Mouse (Mus musculus) macrophage (primary cell): ENCODE measurements around the gene Ppil6. TPM values are rescaled to one million over a fixed set of nuclear protein-coding genes. Genes with fewer than 3 reads are reported as not detected.

Source experiments
- H3K27ac ChIP-seq: fragments of 350-480 bp; formaldehyde crosslinking; 2 replicates; pipeline ENCODE4 v1.9.0; 2021
- H3K36me3 ChIP-seq: fragments of 350-480 bp; formaldehyde crosslinking; 2 replicates; pipeline ENCODE4 v1.9.0; 2021; ENCODE audit errors: inconsistent target
- H3K4me3 ChIP-seq: fragments of 350-480 bp; formaldehyde crosslinking; 2 replicates; pipeline ENCODE4 v1.9.0; 2021; ENCODE audit errors: inconsistent target
- H3K79me2 ChIP-seq: fragments of 350-480 bp; formaldehyde crosslinking; 2 replicates; pipeline ENCODE4 v1.9.0; 2021; ENCODE audit errors: inconsistent target
- WGBS: methylation state at CpG from one replicate; pipeline ENCODE4 v1.1.7; 2026; ENCODE audit warnings: inconsistent platforms; ENCODE audit not compliant: missing documents; 5-methylcytosine and 5-hydroxymethylcytosine counted together
- polyA plus RNA-seq: library from polyadenylated mRNA; stranded (reverse); fragments of 250-400 nt; gene quantifications from 3 replicates; pipeline ENCODE4 v1.2.4, GENCODE M21; 2018; ENCODE audit warnings: inconsistent platforms

Gene Ppil6
- polyA plus RNA-seq, 1 experiment from 2014 or later: not detected

DNA sequence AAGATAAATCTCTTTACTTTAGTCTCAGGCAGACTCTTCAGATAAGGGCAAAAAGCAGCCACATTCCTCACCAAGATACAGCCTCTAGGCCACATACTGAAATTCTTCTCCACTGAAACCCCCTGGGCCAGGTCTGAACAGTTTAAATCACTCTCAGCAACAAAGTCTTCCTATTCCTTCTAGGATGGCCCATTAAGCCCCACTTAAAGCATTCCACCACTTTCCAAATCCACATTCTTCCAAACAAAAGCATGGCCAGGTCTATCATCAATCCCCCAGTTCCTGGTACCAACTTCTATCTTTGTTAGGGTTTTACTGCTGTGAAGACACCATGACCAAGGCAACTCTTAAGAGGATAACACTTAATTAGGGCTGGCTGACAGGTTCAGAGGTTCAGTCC is 17.7 kb upstream of the Ppil6 start:
- Histone ChIP-seq H3K27ac (no peak overlapping the region), H3K4me3 (no peak overlapping the region), H3K36me3 (no peaks in the 10 kb centered on the region), H3K79me2 (peaks cover under 1% of the 10 kb centered on the region; the same call in 1 of the 2 replicates)

DNA sequence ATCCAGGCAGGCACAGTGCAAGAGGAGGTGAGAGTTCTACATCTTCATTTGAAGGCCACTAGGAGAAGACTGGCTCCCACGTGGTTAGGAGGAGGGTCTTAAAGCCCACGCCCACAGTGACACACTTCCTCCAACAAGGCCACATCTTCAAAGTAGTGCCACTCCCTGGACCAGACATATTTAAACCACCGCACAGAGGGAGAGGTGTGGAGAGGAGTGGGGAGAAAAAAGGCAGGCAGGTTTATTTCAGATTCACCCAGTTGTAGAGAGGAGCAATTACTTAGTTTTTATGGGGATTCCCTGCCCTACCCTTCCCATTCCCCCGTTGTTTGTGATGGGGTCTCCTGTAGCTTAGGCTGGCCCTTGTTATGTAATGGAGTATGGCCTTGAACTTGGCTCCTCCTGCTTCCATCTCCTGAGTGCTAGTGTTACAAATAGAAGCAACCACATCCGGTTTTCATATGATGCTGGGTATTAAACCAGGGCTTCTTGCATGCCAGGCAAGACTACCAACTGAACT is 17.2 kb upstream of the Ppil6 start:
- Histone ChIP-seq H3K27ac (peak overlapping the region; percentile 80), H3K36me3 (no peaks in the 10 kb centered on the region), H3K4me3 (no peak overlapping the region), H3K79me2 (peaks cover 6% of the 10 kb centered on the region; the same call in 1 of the 2 replicates)
- 29% methylated on average over 5 of the region's 5 CpGs for WGBS

DNA sequence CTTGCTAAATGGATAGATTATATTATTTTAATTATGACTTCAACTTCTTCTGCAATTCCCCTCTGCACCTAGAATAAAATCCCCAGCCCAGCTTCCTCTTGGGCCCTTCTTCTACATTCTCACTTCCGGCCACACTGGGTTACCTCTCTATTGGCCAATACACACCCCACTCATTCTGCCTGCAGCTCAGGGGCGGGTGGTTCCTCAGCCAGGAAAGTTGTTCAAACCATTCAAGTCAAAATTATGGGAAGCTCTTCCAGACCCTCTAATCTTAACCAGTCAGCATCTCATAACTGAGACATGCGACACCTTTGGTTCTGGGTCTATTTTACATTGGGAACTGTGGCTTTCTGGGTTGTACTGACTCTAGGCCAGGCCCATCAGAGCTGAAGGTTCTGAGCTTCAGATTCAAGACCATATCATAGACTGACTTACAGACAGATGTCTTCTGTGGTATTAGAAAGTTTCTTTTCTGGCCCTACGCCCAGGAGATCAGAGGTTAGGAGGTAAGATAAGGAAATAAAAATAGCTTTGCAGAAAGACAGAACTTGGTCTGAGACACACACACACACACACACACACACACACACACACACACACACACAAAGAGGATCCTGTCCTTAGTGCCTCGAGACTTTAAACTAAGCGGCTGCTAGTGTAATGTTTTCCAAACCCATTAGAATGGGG is 16.3 kb upstream of the Ppil6 start:
- WGBS: 17% methylated on average over 4 of the region's 6 CpGs
- peaks cover 15% of the 10 kb centered on the region; the same call in 1 of the 2 replicates for H3K79me2 ChIP-seq
- H3K27ac ChIP-seq: peak overlapping the region; percentile 80
- no peak overlapping the region for H3K4me3 ChIP-seq
- 0 out of 2 replicates have a peak, but pooled peaks cover under 1% of the 10 kb centered on the region for H3K36me3 ChIP-seq

DNA sequence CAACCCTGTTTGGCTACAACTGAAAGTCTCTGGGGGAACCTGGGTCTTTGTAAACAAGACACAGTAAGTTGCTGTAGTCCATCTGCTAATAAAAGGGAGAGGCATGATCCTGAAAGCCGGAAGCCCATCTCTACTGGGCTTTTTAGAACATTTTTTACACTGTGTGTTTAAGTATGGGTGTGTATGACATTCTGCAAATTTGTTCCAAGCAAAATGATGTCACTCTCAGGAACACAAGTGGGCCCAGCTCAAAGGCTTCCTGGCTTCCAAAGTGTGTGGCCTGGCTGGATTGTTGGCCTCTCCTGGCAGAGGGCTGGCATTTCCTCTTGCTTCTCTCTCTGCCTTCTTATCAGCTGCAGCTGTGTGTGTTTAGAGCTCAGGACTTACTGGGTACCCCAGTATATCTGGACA is 15.3 kb upstream of the Ppil6 start:
- Histone ChIP-seq H3K27ac (peak overlapping the region; percentile 80), H3K79me2 (peaks cover 17% of the 10 kb centered on the region; the same call in 1 of the 2 replicates), H3K36me3 (peaks cover 9% of the 10 kb centered on the region; the same call in 1 of the 2 replicates), H3K4me3 (no peak overlapping the region)
- WGBS: 100% methylated on average over 1 of the region's 1 CpGs

DNA sequence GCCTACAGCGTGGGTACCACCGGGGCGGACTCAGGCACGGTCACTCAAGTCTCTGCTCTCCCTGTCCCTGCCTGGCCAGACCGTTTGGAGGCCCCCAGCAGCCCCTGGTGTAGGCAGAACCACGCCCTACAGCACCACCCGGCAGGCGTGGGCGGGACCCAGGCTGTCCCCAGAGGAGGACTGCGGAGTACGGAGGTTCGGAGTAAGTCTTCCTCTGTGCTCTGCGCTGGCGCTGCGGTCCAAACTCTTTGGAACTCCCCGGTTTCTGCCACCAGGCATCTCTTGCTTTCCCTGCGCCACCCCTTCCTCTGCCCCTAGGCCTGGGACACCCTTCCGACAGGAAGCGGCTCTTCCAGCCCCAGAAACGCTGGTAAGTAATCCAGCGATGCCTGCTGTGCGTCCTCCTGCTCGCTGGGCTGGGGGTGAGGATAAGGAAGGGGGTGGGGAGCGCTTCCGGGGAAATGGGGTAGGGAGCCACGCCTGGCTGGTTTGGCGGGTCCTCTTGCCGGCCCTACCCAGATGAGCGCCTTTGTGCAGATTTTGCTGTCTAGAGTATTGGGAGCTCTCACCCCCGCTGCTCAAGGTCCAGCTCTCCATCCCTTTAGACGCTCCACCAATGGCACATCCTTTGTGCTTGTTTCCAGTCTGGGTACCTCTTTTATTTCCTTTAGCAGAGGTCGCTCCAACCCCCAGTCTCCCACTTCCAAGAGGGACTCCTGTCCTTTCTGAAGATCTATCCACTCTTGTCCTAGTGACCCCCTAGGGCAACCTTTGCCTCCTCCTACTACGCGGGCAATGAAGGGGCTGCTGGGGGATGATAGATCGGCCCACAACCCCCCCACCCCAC is 13.8 kb upstream of the Ppil6 start, which contains the start of gene Mical1:
Gene Mical1, plus strand, starts transcription at position 144 of the 847 bp plus-strand sequence.
- Histone ChIP-seq H3K4me3 (peak within 1 kb of the TSS; percentile 78), H3K79me2 (peaks cover 17% of the 10 kb centered on the region; the same call in 1 of the 2 replicates), H3K36me3 (peaks cover 21% of the 10 kb centered on the region; the same call in 1 of the 2 replicates), H3K27ac (peak within 1 kb of the TSS; percentile 80)
- WGBS: 4% methylated on average over 35 of the region's 35 CpGs

DNA sequence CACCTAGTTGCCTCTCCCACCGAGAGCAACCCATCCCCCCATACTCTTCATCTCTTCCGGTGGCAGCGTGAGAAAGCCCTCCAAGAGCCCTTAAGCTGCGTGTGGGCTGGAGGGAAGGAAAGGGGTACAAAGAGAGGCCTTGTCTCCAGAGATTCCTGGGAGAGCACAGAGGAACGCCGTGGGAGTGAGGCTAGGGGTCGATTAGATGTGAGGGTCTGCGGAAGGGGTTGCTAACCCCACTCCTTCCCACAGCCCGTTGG is 13.3 kb upstream of the Ppil6 start:
- WGBS: 0% methylated on average over 9 of the region's 9 CpGs
- Histone ChIP-seq H3K4me3 (peak overlapping the region; percentile 78), H3K27ac (peak overlapping the region; percentile 80), H3K36me3 (peaks cover 26% of the 10 kb centered on the region; the same call in 1 of the 2 replicates), H3K79me2 (peaks cover 17% of the 10 kb centered on the region; the same call in 1 of the 2 replicates)

DNA sequence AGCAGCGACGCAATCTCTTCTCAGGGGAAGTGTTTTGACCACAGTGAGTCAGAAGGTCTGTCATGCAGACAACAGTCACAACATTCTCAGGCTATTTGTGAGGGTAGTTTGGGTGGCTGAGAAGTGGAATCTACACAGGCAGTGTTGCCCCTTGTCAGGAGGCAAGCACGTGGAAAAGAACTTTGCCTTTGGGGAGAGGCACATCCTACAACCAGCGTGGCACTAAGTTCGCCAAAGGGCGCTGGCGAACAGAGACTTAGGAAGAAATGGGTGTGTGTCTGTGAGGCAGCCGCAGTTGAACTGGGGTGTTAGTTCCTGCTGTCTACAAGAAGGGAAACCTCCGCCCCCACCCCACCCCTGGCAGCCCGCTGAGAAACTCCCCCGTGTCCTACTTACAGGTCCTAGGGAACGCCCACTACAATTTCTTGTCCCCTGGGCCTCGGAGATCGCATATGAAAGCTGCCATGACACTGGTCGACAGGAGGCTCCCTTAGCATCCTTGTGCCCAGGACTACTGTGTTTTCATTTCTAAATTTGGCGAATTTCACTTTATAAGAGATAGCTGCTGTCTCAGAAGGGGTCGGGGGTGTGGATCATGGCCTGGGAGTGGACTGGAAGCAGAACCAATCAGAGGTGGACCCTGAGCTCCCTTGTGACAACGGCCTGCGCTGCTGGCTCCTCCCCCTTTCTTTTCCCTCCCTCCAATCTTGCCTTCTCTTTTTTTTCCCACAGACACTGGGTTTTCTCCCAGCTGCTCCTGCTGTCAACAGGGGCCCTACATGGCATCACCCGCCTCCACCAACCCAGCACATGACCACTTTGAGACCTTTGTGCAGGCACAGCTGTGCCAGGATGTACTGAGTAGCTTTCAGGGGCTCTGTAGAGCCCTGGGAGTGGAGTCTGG is 12.7 kb upstream of the Ppil6 start:
- 4% methylated on average over 20 of the region's 20 CpGs for WGBS
- H3K27ac ChIP-seq: peak overlapping the region; percentile 80
- H3K79me2 ChIP-seq: peaks cover 17% of the 10 kb centered on the region; the same call in 1 of the 2 replicates
- H3K4me3 ChIP-seq: peak overlapping the region; percentile 78
- H3K36me3 ChIP-seq: peaks cover 31% of the 10 kb centered on the region; the same call in 1 of the 2 replicates

DNA sequence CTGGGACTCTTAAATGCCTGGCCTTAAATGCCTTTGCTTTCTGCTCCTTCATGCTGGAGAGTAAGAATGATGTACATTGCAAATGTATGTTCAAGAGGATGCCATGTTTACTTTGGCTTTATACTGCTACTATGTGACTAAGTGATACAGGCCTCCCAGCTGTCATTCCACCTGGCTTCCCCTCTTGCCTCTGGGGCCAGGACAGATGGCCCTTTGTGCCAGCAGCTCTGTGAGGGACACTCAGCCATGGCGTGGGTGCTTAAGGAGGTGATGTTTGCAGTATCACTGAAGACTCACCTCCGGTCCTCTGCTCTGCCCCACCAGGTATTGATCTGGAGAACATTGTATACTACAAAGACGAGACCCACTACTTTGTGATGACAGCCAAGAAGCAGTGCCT is 10.3 kb upstream of the Ppil6 start:
- 100% methylated on average over 3 of the region's 3 CpGs for WGBS
- Histone ChIP-seq H3K36me3 (peaks cover 53% of the 10 kb centered on the region; the same call in 1 of the 2 replicates), H3K4me3 (no peak overlapping the region), H3K79me2 (peaks cover 17% of the 10 kb centered on the region; the same call in 1 of the 2 replicates), H3K27ac (no peak overlapping the region)

DNA sequence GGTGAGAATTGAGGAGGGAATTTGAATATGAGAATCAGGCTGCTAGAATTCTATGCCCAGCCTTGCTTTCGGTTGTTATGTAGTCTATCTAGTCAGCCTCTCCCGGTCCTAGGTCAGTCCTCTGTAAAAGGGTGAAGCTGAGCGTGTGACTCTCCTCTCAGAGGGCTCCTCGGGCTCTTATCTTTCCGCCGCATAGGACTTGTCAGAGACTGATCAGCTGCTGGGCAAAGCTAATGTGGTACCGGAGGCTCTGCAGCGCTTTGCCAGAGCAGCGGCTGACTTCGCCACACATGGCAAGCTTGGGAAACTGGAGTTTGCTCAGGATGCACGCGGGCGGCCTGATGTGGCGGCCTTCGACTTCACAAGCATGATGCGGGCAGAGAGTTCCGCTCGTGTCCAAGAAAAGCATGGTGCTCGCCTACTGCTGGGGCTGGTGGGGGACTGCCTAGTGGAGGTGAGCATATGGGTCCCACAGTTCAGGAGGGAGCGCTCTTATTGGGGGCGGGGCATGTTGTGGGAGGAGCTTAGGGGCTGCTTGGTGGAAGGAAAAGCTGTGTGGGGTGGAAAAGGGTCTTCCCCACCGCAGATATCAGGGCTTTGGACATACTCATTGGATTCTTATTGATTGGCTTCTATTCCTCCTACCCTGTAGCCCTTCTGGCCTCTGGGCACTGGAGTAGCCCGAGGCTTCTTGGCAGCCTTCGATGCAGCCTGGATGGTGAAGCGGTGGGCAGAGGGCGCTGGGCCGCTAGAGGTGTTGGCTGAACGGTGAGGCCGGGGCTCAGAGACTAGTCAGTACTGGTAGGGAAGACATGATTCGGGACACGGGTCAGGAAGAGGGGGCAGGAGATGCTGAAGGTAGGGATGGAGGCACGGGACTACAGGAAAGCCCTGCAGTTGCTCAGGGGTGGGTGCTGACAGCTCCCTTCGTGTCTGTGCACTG is 9.0 kb upstream of the Ppil6 start:
- Histone ChIP-seq H3K27ac (no peak overlapping the region), H3K79me2 (peaks cover 17% of the 10 kb centered on the region; the same call in 1 of the 2 replicates), H3K4me3 (no peak overlapping the region), H3K36me3 (peaks cover 65% of the 10 kb centered on the region)
- WGBS: 96% methylated on average over 28 of the region's 33 CpGs

DNA sequence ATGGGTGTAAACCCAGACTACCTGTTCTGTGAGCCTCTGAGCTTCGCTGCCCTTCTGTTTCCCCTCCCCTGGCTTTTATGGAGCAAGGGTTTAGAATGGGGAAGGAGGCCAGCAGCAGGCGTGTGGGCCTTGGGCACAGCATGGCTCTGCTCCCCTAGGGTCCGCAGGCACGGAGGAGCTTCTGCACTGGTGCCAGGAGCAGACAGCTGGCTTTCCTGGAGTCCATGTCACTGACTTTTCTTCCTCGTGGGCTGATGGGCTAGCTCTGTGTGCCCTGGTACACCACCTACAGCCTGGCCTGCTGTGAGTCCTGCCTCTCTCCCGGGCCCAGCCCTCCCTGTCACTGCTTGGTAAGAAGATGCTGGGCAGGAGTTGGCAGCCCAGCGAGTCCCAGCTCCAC is 7.8 kb upstream of the Ppil6 start:
- Histone ChIP-seq H3K36me3 (peaks cover 78% of the 10 kb centered on the region), H3K79me2 (peaks cover 17% of the 10 kb centered on the region; the same call in 1 of the 2 replicates), H3K27ac (no peak overlapping the region), H3K4me3 (no peak overlapping the region)
- 92% methylated on average over 6 of the region's 7 CpGs for WGBS

DNA sequence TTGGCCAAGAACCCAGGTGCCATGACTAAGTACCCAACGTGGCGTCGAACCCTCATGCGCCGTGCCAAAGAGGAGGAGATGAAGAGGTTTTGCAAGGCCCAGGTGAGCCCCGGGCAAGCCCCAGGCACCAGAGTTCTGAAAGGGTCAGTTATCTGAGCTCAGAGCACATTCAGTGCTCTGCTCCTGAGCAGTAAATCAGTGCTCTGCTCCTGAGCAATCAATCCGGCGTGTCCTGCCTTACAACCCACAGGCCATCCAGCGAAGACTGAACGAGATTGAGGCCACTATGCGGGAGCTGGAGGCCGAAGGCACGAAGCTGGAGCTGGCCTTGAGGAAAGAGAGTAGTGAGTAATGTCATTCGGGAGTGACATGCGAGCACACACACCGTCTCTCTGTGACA is 4.5 kb upstream of the Ppil6 start:
- H3K36me3 ChIP-seq: peaks cover 69% of the 10 kb centered on the region
- WGBS: 96% methylated on average over 16 of the region's 16 CpGs
- no peak overlapping the region for H3K27ac ChIP-seq
- H3K79me2 ChIP-seq: no peaks in the 10 kb centered on the region
- H3K4me3 ChIP-seq: no peak overlapping the region

DNA sequence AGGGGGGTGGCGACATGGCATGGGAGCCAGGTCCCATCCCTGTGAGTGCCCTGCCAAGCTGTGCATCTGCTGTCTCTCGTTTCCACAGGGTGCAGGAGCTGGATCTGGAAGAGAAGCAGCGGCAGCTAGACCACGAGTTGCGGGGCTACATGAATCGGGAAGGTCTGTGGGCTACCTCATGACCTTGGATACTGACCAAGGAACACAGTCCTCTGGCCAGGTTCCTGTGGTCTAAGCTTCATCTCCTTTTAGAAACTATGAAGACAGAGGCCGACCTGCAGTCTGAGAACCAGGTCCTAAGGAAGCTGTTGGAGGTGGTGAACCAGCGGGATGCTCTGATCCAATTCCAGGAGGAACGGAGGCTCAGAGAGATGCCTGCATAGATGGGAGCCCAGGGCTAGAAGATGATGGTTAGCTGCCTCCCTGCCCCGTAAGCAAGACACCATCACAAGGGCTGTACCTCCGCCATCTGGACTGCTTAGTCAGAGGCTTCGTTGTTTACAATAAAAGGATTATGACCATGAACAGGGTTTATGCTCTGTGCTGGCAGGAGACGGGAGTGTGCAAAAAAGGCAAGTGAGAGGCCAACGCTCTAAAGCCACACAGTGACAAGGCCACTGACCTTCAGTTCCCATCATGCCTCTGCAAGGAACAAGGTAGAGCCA is 3.6 kb upstream of the Ppil6 start:
- Histone ChIP-seq H3K79me2 (no peaks in the 10 kb centered on the region), H3K4me3 (no peak overlapping the region), H3K36me3 (peaks cover 60% of the 10 kb centered on the region), H3K27ac (no peak overlapping the region)
- WGBS: 90% methylated on average over 14 of the region's 14 CpGs

DNA sequence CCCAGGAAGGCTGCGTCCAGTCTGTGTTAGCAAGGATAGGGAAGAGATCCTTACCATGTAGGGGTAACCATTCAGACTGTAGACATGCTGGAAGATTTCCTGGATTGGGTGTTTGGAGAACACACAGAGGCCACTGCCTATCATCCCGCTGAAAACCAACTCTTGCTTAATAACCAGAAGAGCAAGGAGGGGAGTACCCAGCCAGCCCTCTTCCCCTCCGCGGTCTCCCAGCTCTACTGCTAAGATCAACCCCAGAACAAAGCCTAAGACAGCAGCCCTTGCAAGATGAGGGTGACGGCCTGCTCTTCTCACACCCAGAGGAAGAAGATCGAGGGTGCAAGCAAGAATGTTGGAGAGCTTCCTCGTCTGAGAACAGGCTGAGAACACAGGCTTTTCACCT is 1.4 kb upstream of the Ppil6 start:
- WGBS: 17% methylated on average over 7 of the region's 7 CpGs
- Histone ChIP-seq H3K36me3 (peaks cover 41% of the 10 kb centered on the region), H3K4me3 (no peak overlapping the region)

More for the DNA sequence above, 1.4 kb upstream of the Ppil6 start:
- Histone ChIP-seq H3K79me2 (no peaks in the 10 kb centered on the region), H3K27ac (no peak overlapping the region)
